Mouse (Mus musculus): ENCODE results near the gene Ccdc134. TPM values are rescaled to one million over a fixed set of nuclear protein-coding genes. Genes with fewer than 3 reads are reported as not detected.

The Ccdc134 gene
- total RNA-seq, 2 experiments from 2014 or later, result 3.4 to 5.6 TPM

DNA sequence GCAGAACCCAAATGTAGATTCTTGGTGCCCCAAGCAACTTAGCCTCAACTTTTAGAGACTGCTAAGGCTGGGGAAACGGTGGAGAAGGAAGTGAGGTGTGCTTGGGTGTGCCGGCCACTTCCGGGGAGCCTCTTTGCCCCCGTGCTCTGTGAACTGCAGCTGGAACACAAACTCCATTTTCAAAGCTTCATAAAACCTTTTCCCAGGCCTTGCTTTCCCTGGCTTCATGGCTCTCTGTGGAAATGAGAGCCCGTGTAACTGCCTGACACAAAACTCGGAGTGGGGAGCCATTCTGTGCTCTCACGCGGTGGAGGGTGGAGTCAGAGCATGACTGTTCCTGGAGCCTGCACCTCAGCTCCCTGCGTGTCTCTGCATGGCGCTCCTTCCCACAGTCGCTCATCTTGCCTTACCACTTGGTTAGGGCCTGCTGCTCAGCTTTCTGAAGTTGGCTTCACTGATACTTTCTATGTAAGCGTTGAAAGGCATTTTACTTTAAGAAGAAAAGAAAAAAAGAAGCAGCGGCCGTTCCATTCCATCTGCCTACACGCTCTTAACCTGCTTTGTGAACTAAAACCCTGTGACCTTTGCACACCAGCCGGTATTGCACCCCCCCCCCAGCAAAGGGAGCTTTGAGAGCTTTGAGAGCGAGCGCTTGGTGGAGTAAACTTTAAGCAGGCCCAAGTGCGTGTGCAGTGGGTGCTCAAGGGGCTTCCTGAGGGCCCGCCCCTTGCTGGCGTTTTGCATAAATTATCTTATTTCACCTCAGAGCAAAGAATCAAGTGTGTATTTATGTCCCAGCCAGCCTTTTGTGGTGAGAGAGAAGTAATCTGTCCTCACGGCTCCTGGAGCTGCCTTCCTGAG is 38.7 kb downstream of the Ccdc134 start:
- DNase-seq, result no peak
- intact Hi-C loops (cut with DNase I), result loop anchor here (5.0 kb wide), 1 partner anchor 39 kb away; the partner anchor contains the start of gene Ccdc134

DNA sequence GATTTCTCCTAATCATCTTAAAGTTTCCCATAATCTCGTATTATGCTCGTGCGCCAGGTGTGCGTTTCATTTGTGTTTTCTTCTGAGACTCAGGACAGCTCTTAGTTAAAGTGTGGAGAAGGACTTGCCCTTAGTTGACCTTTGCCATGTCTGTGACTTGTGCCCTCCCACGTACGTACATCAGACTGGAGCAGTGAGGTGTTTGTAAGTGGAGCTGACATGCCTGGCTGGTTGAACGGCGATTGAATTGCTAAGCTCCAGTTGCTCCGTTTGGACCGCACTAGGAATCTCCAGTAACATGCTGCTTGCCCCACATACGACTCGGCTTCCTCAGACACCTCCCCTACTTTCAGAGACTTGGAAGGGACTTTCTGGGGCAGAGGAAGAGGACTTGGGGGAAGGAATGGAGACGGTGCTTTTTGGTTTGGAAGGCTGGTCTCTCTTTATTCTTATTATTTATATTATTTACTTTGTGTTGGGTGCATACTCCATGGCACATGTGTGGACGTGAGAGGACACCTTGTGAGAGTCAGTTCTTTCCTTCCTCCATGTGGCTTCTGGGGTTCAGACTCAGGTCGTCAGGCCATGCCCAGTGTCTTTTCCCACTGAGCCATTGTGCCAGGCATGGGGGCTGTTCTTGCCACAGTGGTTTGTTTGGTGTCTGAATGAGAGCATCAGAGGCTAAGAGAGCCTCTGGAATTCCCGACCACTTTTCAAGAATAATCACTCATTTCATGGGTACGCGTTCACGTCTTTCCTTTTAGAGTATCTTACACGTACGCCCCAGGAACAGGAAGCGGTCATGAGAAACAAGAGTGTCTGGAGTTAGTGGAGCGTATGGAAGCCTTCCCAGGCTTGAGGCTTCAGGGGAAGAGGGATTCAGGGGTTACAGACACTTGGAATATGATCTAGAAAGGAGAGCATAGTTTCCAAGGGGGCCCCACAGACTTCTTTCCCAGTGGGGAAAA is 39.8 kb downstream of the Ccdc134 start:
- no peak for DNase-seq
- intact Hi-C loops (cut with DNase I), result loop anchor here (5.0 kb wide), 1 partner anchor 40 kb away; the partner anchor contains the start of gene Ccdc134

- DNase-seq, result no peak
- intact Hi-C loops (cut with DNase I), result loop anchor here (5.0 kb wide), 1 partner anchor 42 kb away; the partner anchor contains the start of gene Ccdc134
Measured at GRCm38 (mm10) chr15:82169671-82170070, 41.9 kb downstream of the Ccdc134 start.

DNA sequence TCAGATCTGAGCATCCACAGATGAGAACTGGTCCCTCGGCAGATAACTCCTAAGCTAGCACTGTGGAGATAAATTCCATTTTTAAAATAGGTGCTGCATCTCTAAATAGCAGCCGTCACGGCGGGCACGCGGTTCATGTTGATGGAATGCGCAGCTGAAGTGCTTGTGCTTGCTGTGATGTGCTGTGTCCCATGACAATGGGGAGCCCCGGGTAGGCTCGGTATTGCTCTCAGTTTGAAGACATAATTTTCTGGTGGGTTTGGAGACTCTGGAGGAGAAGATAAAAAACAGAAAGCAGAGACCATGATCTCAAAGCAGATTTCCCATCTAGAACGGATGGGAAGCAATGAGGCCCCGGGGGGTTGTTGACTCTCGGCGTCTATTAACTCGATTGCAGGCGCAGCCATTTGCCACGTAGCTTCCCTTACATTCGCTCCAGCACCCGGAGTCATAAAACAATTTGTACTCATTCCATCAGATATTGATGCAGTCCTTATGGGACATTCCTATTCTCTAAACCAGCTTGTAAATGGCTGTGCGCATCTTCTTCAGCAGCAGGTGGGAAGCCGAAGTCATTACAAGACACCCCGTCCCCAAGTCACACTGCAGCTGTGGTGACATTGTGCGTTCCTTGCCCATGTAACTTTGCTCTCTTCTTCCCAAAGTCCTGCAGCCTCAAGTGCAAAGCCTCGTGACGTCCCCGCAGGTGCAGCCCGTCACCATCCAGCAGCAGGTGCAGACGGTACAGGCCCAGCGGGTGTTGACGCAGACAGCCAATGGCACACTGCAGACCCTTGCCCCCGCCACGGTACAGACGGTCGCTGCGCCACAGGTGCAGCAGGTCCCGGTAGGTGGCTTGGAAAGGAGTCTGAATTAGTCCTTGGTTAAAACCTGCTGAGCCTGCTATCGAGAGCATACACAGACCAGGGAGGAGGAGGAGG is 43.0 kb downstream of the Ccdc134 start:
- no peak for DNase-seq
- intact Hi-C loops (cut with DNase I), result no loop called here

DNA sequence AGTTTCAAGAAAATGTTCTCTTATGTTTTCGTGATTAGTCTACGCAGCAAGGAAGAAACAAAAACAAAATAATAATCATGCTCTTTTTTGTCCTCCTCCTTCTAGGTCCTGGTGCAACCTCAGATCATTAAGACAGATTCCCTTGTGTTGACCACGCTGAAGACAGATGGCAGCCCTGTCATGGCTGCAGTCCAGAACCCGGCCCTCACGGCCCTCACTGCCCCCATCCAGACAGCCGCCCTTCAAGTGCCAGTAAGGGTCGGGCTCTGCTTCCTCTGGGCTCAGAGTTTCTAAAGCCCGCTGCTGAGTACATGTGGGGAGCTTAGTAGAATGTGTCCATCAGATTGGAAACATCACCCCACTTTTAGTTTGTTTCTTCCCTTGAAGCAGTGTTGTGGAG is 44.9 kb downstream of the Ccdc134 start:
- no peak for DNase-seq
- intact Hi-C loops (cut with DNase I), result no loop called here

GRCm38 (mm10) chr15:82175091-82175490 is 47.4 kb downstream of the Ccdc134 start:
- intact Hi-C loops (cut with DNase I), result no loop called here
- DNase-seq, result no peak

DNA sequence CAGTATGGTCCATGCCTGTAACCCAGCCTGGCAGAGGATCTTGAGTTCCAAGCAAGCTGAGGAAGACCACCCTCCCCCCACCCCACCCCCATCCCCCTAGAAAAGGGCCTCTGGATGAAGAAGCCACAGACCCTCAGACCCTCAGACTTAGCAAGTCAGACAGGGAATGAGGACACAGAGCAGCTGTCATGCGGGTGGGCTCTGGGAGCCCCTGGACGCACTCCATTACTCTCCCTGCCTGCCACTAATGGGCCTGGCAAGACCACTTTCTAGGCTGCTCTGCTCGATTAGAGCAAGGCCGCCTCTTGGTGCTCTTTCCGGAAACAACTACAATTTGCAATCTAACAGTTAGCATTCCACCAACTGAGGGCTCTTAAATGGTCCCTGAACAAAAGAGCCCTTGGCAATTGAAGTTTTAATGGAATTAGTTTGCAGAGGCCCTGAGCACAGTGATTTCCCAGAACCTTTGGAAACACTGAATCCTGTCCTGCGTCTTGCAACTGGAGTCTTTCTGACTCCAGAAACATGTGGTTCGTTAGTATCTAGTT is 50.1 kb downstream of the Ccdc134 start:
- intact Hi-C loops (cut with DNase I), result no loop called here
- DNase-seq, result no peak

DNA sequence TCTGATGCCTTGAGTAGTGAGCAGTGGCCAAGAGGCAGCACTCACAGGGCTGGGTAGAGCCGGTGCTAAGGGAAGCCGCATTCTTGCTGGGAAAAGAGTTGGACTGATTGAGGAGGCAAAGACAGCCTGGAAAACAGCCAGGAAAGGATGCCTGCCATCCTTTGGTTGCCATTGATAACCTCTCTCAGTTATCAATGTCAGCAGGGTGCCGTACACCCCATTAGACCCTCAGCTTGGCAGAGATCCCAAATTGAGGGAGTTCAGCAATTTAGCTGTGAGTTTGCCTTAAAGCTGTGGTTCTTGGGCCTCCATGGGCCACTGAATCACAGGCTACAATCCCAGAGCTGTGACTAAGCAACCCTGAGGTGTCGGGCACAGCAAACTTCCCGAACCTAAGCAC is 53.4 kb downstream of the Ccdc134 start:
- DNase-seq, result no peak
- intact Hi-C loops (cut with DNase I), result loop anchor here (5.0 kb wide), 1 partner anchor 51 kb away; no protein-coding TSS in a partner anchor

DNA sequence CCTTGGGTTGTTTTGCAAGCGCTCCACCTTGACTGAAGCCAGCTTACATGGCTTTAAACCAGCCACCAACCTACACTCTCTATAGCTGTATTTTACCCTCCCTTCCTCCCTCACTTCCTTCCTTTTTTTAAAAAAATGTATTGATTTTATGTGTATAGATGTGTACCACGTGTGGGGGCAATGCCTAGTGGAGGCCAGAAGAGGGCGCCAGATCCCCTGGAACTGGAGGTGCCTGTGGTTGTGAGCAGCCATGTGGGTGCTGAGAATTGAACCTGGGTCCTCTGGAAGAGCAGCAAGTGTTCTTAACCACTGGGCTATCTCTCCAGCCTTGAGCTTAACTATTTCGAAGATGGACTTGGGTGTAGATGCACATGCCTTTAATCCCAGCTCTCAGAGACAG is 54.6 kb downstream of the Ccdc134 start:
- intact Hi-C loops (cut with DNase I), result loop anchor here (5.0 kb wide), 1 partner anchor 50 kb away; no protein-coding TSS in a partner anchor
- no peak for DNase-seq

GRCm38 (mm10) chr15:82183596-82183995 is 55.9 kb downstream of the Ccdc134 start:
- intact Hi-C loops (cut with DNase I), result loop anchor here (5.0 kb wide), 1 partner anchor 49 kb away; no protein-coding TSS in a partner anchor

GRCm38 (mm10) chr15:82184183-82184582 is 56.5 kb downstream of the Ccdc134 start:
- intact Hi-C loops (cut with DNase I), result loop anchor here (5.0 kb wide), 1 partner anchor 48 kb away; no protein-coding TSS in a partner anchor
- no peak for DNase-seq

More at GRCm38 (mm10) chr15:82183596-82183995, 55.9 kb downstream of the Ccdc134 start:
- no peak for DNase-seq

DNA sequence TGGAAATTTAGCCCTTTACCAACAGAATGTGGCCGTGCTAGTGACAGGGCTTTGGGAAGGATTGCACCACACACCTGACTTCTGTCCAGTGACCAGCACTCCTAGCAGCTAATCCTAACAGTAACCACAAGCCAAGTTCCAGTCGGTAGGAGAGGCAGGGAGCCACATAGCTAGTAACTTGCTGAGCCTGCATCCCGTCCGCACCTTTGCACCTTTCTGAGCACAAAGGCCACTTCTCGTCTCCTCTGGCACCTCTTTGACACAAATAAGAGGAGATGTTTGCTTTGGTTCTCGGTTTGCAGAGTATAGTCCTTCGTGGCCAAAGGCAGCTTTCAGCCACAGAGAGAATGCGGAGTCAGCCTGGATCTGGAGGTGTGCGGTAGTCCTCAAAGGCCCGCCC is 56.9 kb downstream of the Ccdc134 start:
- intact Hi-C loops (cut with DNase I), result loop anchor here (5.0 kb wide), 1 partner anchor 48 kb away; no protein-coding TSS in a partner anchor
- no peak for DNase-seq

GRCm38 (mm10) chr15:82185062-82185783 is 57.5 kb downstream of the Ccdc134 start:
- intact Hi-C loops (cut with DNase I), result no loop called here
- DNase-seq, result no peak

- DNase-seq, result peak in 1 of 2 experiments; percentile 22
- intact Hi-C loops (cut with DNase I), result no loop called here
Measured at GRCm38 (mm10) chr15:82186131-82186530, 58.4 kb downstream of the Ccdc134 start.

DNA sequence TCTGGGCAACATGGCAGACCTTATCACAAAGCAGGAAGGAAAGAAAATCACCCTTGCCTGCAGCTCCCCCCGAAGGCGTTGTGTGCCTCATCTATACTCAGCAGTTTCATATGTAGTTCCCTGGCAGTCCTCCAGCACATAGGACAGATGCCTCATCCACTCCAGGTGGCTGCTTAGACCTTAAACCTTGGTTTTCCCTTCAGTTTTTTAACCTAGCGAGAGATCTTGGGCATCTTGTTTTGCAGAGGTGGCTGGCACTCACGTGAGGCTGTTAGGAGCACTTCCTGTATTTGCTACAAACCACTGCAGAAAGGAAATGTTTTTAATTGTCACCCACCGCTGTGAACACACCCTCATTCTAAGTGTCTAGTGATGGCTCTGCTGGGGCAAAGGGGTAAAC is 59.2 kb downstream of the Ccdc134 start:
- no peak for DNase-seq
- intact Hi-C loops (cut with DNase I), result no loop called here

DNA sequence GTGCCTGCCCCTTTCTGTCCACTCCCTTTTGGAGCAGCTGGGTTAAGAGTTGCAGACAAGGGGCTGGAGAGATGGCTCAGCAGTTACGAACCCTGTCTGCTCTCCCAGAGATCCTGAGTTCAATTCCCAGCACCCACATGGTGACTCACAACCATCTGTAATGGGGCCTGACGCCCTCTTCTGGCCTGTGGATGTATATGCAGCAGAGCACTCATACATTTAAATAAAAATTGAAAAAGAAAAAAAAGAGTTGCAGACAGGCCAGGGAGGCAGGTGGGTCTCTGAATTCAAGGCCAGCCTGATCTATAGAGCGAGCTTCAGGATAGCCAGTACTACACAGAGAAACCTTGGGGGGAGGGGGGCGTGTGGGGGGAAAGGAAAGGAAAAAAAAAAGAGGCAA is 59.7 kb downstream of the Ccdc134 start:
- no peak for DNase-seq
- intact Hi-C loops (cut with DNase I), result no loop called here

DNA sequence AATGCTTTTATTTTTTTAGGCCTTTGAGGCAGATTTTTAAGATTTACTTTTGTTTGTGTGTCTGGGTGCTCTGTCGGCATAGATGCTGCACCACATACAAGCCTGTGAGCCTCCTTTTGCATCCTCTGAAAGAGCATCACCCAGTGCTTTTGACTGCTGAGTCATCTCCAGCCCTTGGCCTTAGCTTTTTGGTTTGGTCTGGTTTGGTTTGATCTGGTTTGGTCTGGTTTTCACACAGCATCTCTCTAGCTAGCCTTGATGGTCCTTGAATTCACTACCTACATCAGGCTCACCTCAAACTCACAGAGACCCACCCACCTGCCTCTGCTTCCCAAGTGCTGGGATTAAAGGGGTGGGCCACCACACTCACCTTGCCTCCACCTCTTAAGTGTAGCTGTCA is 60.2 kb downstream of the Ccdc134 start:
- intact Hi-C loops (cut with DNase I), result no loop called here
- no peak for DNase-seq

- DNase-seq, result peak; percentile 37 to 49
- intact Hi-C loops (cut with DNase I), result no loop called here
Measured at GRCm38 (mm10) chr15:82188481-82189240, 60.9 kb downstream of the Ccdc134 start.
